Mouse (Mus musculus) liver, embryonic 15.5 days (tissue): Measurements from ENCODE around the gene Trim2. TPM values are rescaled to one million over a fixed set of nuclear protein-coding genes. Genes with fewer than 3 reads are reported as not detected.

ENCODE experiments used
- polyA plus RNA-seq: library from polyadenylated mRNA; unstranded; fragments of >200 nt; fragmentation: Nextera tagmentation; extraction: Ambion mirVana; gene quantifications from 2 replicates; pipeline ENCODE4 v1.2.1, GENCODE M21; 2015

Gene Trim2
- polyA plus RNA-seq, 1 experiment from 2014 or later, result 4.8 TPM

Other genes starting within 250 kb of the Trim2 start
- gene Mnd1, start 151.1 kb downstream of the Trim2 start, polyA plus RNA-seq, result 4.7 and 6.8 TPM in 2 replicates
- gene Gm6525, start 132.8 kb downstream of the Trim2 start, polyA plus RNA-seq, result 0.22 and 0.28 TPM in 2 replicates
- 41.8 and 42.3 TPM in 2 replicates for gene Fhdc1, start 173.6 kb upstream of the Trim2 start, polyA plus RNA-seq